Mouse (Mus musculus): Measurements from ENCODE around the gene Socs7.

- TF ChIP-seq CTCF (IDR thresholded peaks at IDR 0.05; ENCODE audit: low read depth, low read length) (no peak), POLR2A (IDR thresholded peaks at IDR 0.05; ENCODE audit: extremely low read depth, insufficient read depth, low read length) (no peak)
These were observed 70.7 kb downstream of the Socs7 start for GRCm38 (mm10) chr11:97432983-97433539.

Data from liver, adult 2 months (tissue).